Mouse (Mus musculus): ENCODE measurements at regions not wholly inside any gene's neighbourhood (a gene's known extent, or its start where the extent isn't known, plus 50 kb on each side); places are given as distances from the start of the nearest gene placed in this dataset.

DNA sequence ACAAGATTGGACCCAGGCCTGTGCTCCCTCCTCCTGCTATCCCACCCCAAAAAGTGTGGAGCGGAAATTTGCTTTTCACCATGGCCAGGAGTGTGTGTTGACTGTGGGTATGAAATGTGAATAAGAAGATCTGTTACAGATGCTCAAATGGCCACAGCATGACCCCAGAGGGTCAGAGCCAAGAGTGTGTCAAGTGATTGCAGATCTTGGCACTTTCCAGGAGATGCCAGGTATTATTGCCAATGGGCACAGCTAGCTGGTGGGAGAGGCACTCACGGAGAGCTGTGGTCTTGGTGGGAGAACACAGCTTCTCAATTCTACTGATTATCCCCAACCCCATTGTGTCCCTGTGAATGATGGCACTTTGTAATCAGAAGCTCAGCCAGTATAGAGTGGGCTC lies 62.7 kb downstream of the Smim20 start:
- intact Hi-C loops (cut with DNase I), result loop anchor here (10.0 kb wide), 1 partner anchor 55 kb away; no protein-coding TSS in a partner anchor
- peak; percentile 39 for DNase-seq

DNA sequence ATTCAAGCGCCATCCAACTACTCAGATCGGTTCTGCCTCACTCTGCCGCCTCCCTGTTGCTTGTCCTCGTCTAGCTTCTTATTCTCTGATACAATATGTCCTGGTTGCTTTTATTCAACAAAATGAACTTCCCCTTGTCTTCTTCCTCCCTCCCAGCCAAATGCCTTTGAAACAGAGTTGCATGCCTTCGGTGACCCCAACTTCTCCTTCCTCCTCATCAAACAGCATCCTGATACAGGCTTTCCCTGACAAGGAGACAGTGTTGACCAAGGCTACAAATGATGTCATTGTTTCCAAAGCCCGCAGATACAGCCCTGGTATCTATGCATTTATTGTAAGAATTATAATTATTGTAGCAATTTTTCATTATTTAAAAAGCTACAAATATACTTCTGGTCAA lies 69.8 kb downstream of the Smim20 start:
- DNase-seq, result no peak
- intact Hi-C loops (cut with DNase I), result no loop called here

GRCm38 (mm10) chr5:53337816-53338215 lies 70.9 kb downstream of the Smim20 start:
- intact Hi-C loops (cut with DNase I), result no loop called here
- DNase-seq, result no peak

- intact Hi-C loops (cut with DNase I), result loop anchor here (5.0 kb wide), 1 partner anchor 292 kb away; no protein-coding TSS in a partner anchor
- no peak for DNase-seq
Measured at GRCm38 (mm10) chr5:53345164-53345563, 78.3 kb downstream of the Smim20 start.

GRCm38 (mm10) chr5:53346028-53346427 lies 79.1 kb downstream of the Smim20 start:
- no peak for DNase-seq
- intact Hi-C loops (cut with DNase I), result loop anchor here (5.0 kb wide), 1 partner anchor 291 kb away; no protein-coding TSS in a partner anchor

- DNase-seq, result no peak
- intact Hi-C loops (cut with DNase I), result loop anchor here (5.0 kb wide), 1 partner anchor 291 kb away; no protein-coding TSS in a partner anchor
Measured at GRCm38 (mm10) chr5:53346756-53347155, 79.9 kb downstream of the Smim20 start.

- intact Hi-C loops (cut with DNase I), result no loop called here
- DNase-seq, result no peak
Measured at GRCm38 (mm10) chr5:53352852-53353251, 86.0 kb downstream of the Smim20 start.

DNA sequence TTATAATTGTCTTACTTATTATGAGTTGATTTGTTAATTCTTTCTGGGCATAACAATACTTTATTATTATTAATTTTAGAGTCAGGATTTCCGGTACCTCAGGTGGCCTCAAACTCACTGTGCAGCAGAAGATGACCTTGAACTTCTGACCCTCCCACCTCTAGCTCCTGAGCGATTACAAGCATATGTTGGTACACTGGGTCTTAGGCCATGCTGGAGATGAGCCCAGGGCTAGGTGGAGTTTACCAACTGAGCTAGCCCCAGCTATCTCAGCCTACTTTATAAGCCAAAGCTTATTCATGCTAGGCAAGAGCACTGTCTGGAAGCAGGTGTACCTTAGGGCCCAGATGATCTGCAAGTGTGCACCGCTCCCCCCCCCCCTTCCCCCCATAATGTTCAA lies 87.4 kb downstream of the Smim20 start:
- DNase-seq, result no peak
- intact Hi-C loops (cut with DNase I), result loop anchor here (2.0 kb wide), 1 partner anchor 241 kb away; no protein-coding TSS in a partner anchor

DNA sequence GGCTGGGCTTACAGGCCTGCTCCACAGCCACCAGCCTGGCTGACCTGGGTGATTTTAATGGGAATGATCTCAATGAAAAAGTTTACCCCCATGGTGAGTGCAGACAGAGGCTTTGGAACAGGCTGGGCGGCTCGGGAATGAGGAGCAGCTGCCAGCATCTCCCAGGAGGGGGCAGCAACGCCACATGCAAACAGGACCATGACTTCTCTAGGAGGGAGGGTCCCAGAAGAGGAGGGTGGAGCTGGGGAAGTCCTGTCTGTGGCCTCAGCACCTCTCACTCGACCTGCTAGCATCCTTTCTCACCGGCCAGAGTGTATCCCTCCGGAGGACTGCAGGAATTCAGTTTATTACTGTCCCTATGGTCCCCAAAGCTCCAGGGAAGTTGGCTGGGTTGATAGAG lies 88.2 kb downstream of the Smim20 start:
- intact Hi-C loops (cut with DNase I), result loop anchor here (2.0 kb wide), 1 partner anchor 240 kb away; no protein-coding TSS in a partner anchor
- peak; percentile 87 for DNase-seq

- intact Hi-C loops (cut with DNase I), result no loop called here
- no peak for DNase-seq
Measured at GRCm38 (mm10) chr5:53357086-53357608, 90.3 kb downstream of the Smim20 start.

GRCm38 (mm10) chr5:53358181-53358580 lies 91.3 kb downstream of the Smim20 start:
- intact Hi-C loops (cut with DNase I), result no loop called here

DNA sequence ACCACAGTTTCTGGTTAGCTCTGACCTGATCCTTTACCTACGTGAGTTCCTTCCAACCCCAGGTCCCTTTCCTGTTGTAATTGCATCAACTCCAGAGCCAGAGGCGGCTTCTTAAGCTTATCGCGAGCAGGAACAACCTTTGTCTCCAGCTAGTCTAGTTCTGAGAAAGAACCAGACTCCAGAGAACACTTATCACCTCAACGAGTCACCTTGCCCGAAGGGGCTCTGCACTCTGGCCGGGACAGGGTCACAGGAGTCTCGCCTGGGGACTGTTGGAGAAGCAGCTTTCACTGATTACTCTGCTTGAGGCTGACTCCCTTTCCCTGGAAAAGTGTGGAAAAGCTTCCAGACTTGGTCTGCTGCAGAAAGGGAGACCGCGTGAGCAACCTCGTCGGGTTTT lies 93.0 kb downstream of the Smim20 start:
- DNase-seq, result no peak
- intact Hi-C loops (cut with DNase I), result no loop called here

More at GRCm38 (mm10) chr5:53358181-53358580, 91.3 kb downstream of the Smim20 start:
- no peak for DNase-seq

GRCm38 (mm10) chr5:53361295-53361694 lies 94.4 kb downstream of the Smim20 start:
- intact Hi-C loops (cut with DNase I), result no loop called here
- DNase-seq, result no peak

- intact Hi-C loops (cut with DNase I), result no loop called here
- DNase-seq, result no peak
Measured at GRCm38 (mm10) chr5:53363898-53364297, 97.0 kb downstream of the Smim20 start.

GRCm38 (mm10) chr5:53366882-53367561 lies 98.9 kb upstream of the Rbpj start:
- intact Hi-C loops (cut with DNase I), result no loop called here
- DNase-seq, result no peak

GRCm38 (mm10) chr5:53370272-53370671 lies 95.7 kb upstream of the Rbpj start:
- no peak for DNase-seq
- intact Hi-C loops (cut with DNase I), result no loop called here

DNA sequence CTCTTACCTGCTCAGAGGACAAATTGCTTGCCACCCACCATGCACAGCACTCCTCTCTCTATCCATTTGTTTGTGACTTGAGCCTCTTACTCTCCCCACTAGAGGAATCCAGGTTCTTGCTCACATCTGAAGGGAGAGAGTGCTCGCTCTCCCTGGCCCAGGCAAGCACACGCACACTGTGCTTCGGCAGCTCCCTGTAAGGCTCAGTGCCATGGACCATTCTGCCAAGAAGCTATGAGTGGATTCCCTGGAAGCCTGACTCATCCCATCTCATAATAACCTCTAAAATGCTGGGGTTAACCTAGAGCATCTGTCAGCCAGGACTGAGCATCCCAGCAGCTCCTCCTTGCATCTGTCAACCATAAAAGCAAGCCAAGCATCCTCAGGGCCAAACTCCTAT lies 94.3 kb upstream of the Rbpj start:
- intact Hi-C loops (cut with DNase I), result no loop called here
- DNase-seq, result no peak

DNA sequence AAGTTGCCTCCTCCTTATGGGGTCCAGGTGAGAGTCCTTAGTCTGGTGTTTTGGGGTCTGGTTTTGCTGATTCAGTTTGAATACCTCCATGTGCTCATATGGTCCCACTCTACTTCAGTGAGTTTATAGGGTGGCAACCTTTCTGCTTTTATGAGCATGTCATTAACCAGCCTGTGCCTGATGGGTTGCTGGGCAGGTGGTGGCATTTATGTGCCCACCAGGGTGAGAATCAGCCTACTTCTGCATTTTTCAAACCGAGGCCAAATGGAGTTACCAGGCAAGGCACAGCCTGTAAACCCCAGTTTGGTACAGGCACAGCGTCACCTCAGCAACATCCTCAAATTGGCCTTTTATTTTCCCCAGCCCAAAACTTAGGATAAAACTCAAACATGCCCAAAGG lies 92.6 kb upstream of the Rbpj start:
- DNase-seq, result no peak
- intact Hi-C loops (cut with DNase I), result no loop called here

DNA sequence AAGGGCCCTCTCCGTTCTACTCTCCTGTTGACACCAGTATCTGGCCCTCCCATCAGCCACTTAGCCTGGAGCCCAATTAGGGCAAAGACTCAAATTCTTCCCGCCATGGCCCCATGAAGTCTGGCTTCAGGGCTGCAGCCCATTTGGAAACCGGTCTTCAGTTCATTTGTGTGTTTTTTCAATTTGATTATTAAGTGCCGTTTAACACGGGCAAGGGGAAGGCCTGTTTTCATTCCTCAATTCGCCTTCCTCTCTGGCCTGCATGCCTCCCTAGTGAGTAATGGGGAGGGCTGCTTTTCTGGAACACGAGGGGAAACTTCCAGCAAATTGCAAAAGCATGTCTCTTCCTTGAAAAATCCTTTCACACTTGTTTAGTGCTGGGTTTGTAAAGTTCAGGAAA lies 89.1 kb upstream of the Rbpj start:
- no peak for DNase-seq
- intact Hi-C loops (cut with DNase I), result no loop called here

GRCm38 (mm10) chr5:53377698-53378097 lies 88.3 kb upstream of the Rbpj start:
- DNase-seq, result no peak
- intact Hi-C loops (cut with DNase I), result no loop called here

GRCm38 (mm10) chr5:53378106-53378505 lies 87.8 kb upstream of the Rbpj start:
- no peak for DNase-seq
- intact Hi-C loops (cut with DNase I), result no loop called here

DNA sequence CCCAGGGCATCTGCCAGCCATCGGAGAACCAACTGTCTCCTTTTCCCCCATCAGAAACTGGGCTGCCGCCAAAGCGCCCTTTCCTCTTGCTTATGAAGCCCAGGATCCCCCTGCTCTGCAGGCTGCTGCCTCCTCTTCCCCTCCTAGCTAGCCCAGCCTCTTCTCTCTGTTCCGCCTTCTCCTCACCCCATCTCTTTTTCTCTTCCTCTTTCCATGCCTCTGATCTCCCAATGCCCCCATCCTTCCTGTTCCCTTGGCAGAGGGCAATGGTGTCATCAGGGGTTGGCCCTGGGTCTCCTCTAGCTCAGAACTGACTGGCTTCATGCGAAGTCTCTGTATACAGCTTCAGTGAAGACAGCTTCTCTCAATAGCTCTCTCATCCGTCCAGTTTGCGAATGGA lies 87.4 kb upstream of the Rbpj start:
- intact Hi-C loops (cut with DNase I), result no loop called here
- DNase-seq, result no peak
